Comparison of ENCODE assay signal across 8 mouse cellular contexts in the genomic region with DNA sequence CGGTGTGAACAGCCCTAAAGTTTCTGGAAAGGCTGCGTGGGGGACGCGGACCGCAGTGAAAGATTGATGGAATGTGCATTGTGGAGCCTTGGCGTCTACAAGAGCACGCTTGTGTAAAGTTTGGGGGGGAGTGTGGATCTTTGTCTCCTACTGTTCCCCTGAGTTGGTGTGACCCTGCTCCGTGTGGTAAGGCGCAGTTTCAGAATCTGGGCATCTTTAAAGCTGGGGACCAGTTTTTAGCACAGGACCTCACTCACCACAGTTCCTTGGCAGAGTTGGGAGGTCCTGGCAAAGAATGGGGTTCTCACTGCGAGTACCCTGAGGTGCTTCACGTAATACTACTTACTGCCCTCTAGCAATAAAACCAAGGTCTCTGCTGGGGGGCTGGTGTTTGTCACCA. TPM values are rescaled to one million over a fixed set of nuclear protein-coding genes. Genes with fewer than 3 reads are reported as not detected.
A peak's percentile ranks its signal among the peaks of the same experiment; 100 is the strongest.
DNase-seq lines count a peak whose midpoint lies in the region; ATAC-seq and TF ChIP-seq lines count a peak whose summit lies in the region.

No protein-coding gene starts in this region.

- no peaks in the 10 kb centered on the region for H3K36me3 ChIP-seq in kidney, embryonic 15.5 days
- H3K36me3 ChIP-seq in heart, postnatal 0 days (replicated peaks; ENCODE audit: control insufficient read depth, insufficient read depth, low read length): no peaks in the 10 kb centered on the region
- no peaks in the 10 kb centered on the region for H3K36me3 ChIP-seq in midbrain, embryonic 12.5 days

- TF ChIP-seq EP300 in heart, postnatal 0 days (IDR thresholded peaks at IDR 0.05; ENCODE audit: low read depth): no peak

- no peaks in the 10 kb centered on the region for H3K27me3 ChIP-seq in kidney, embryonic 15.5 days
- H3K27me3 ChIP-seq in heart, postnatal 0 days (ENCODE audit: control insufficient read depth, insufficient read depth, low read length): no peaks in the 10 kb centered on the region
- no peaks in the 10 kb centered on the region for H3K27me3 ChIP-seq in midbrain, embryonic 12.5 days

- TF ChIP-seq POLR2A in bone marrow macrophage, adult 2 months (IDR thresholded peaks at IDR 0.05; ENCODE audit: borderline replicate concordance, low read depth, low read length): no peak

- 0% methylated on average over 11 of the region's 11 CpGs for WGBS in kidney, embryonic 15.5 days
- WGBS in heart, postnatal 0 days: under 1% methylated on average over 11 of the region's 11 CpGs
- WGBS in midbrain, embryonic 12.5 days: under 1% methylated on average over 11 of the region's 11 CpGs

- TF ChIP-seq CTCF in bone marrow macrophage, adult 2 months (IDR thresholded peaks at IDR 0.05; ENCODE audit: low read depth, low read length): no peak
- TF ChIP-seq CTCF in heart, postnatal 0 days (IDR thresholded peaks at IDR 0.05; ENCODE audit: low read depth): no peak

- DNase-seq in kidney, postnatal 36 days: no peak
- no peak for DNase-seq in heart, postnatal 0 days (ENCODE audit: low spot score)
- no peak for DNase-seq in yolk sac, embryonic 10.5 days (ENCODE audit: low spot score)
- no peak for DNase-seq in thymus, postnatal 25 days
- no peak for DNase-seq in spleen, postnatal 36 days (ENCODE audit: low spot score in 2 of 2)

- no peak for ATAC-seq in kidney, embryonic 15.5 days (replicated peaks; ENCODE audit: low FRiP score)
- ATAC-seq in heart, postnatal 0 days (ENCODE audit: insufficient read depth, low read depth): no peak
- no peak for ATAC-seq in midbrain, embryonic 12.5 days (ENCODE audit: low FRiP score, low read depth)

- H3K9ac ChIP-seq in kidney, embryonic 15.5 days: peak overlapping the region; percentile 88
- peak overlapping the region; percentile 84 for H3K9ac ChIP-seq in heart, postnatal 0 days (replicated peaks; ENCODE audit: low read depth, low read length)
- H3K9ac ChIP-seq in midbrain, embryonic 12.5 days (replicated peaks): peak overlapping the region; percentile 96

- peak overlapping the region; percentile 91 for H3K4me3 ChIP-seq in kidney, embryonic 15.5 days (replicated peaks)
- H3K4me3 ChIP-seq in bone marrow macrophage, adult 2 months (ENCODE audit: insufficient read depth, low read length): peak overlapping the region; percentile 88
- peak overlapping the region; percentile 93 for H3K4me3 ChIP-seq in heart, postnatal 0 days (ENCODE audit: low read depth, low read length)
- H3K4me3 ChIP-seq in midbrain, embryonic 12.5 days: peak overlapping the region; percentile 93

- no peaks in the 10 kb centered on the region for H3K9me3 ChIP-seq in kidney, embryonic 15.5 days (replicated peaks)
- no peaks in the 10 kb centered on the region for H3K9me3 ChIP-seq in heart, postnatal 0 days (replicated peaks; ENCODE audit: control insufficient read depth, low read length)
- no peaks in the 10 kb centered on the region for H3K9me3 ChIP-seq in midbrain, embryonic 12.5 days

- peak overlapping the region; percentile 67 for H3K4me2 ChIP-seq in kidney, embryonic 15.5 days
- H3K4me2 ChIP-seq in heart, postnatal 0 days (ENCODE audit: low read depth, low read length): peak overlapping the region; percentile 59
- H3K4me2 ChIP-seq in midbrain, embryonic 12.5 days (replicated peaks): peak overlapping the region; percentile 89

- H3K27ac ChIP-seq in kidney, embryonic 15.5 days: peak overlapping the region; percentile 96
- no peak overlapping the region for H3K27ac ChIP-seq in bone marrow macrophage, adult 2 months (ENCODE audit: insufficient read depth, low read depth, low read length)
- H3K27ac ChIP-seq in heart, postnatal 0 days (ENCODE audit: low read depth): peak overlapping the region; percentile 95
- H3K27ac ChIP-seq in midbrain, embryonic 12.5 days (replicated peaks): peak overlapping the region; percentile 95

- H3K4me1 ChIP-seq in kidney, embryonic 15.5 days: peaks cover 55% of the 10 kb centered on the region
- H3K4me1 ChIP-seq in bone marrow macrophage, adult 2 months (ENCODE audit: control insufficient read depth, insufficient read depth, low read length): peaks cover 28% of the 10 kb centered on the region
- peaks cover 36% of the 10 kb centered on the region for H3K4me1 ChIP-seq in heart, postnatal 0 days (ENCODE audit: control insufficient read depth, insufficient read depth)
- peaks cover 53% of the 10 kb centered on the region for H3K4me1 ChIP-seq in midbrain, embryonic 12.5 days

RNA-seq across cellular contexts. Expression of gene Cemip2, which starts 1.0 kb away (rescaled TPM):
- polyA plus RNA-seq in kidney, embryonic 15.5 days (2015; fragmentation: Nextera tagmentation; extraction: Ambion mirVana): 23.8 and 24.5 TPM in 2 replicates
- 5.3 and 5.5 TPM in 2 replicates for polyA plus RNA-seq in bone marrow macrophage, adult 2 months (2012; ENCODE audit: insufficient read depth, insufficient read length, missing spikeins)
- 55.8 and 58.8 TPM in 2 replicates for total RNA-seq in heart, postnatal 0 days (2014; rRNA removed; ENCODE audit: low replicate concordance)
- 19.1 and 20.2 TPM in 2 replicates for polyA plus RNA-seq in heart, postnatal 0 days (2015; fragmentation: Nextera tagmentation; extraction: Ambion mirVana)
- polyA plus RNA-seq in midbrain, embryonic 12.5 days (2016; fragmentation: Nextera tagmentation; extraction: Ambion mirVana): 105 and 113 TPM in 2 replicates
